Mouse (Mus musculus) heart, embryonic 11.5 days (tissue): ENCODE results near the gene Pih1d1. TPM values are rescaled to one million over a fixed set of nuclear protein-coding genes. Genes with fewer than 3 reads are reported as not detected.

Source experiments
- ATAC-seq: fragments of 200-750 bp; cut with Nextera tagmentation; replicated peaks from 2 replicates; pipeline ENCODE4 v1.8.0; 2017; ENCODE audit warnings: moderate library complexity; ENCODE audit not compliant: insufficient number of reproducible peaks, low FRiP score, low TSS enrichment
- H3K27ac ChIP-seq: fragments of 300-500 bp; sonication (generic); 2 replicates; pipeline ENCODE4 v1.5.1; 2014; ENCODE audit warnings: mild to moderate bottlenecking, low read depth, low read length
- H3K27me3 ChIP-seq: fragments of 300-500 bp; sonication (generic); 2 replicates; pipeline ENCODE4 v1.6.1; 2014; ENCODE audit warnings: mild to moderate bottlenecking, low read length, mixed read lengths; ENCODE audit not compliant: control insufficient read depth, insufficient read depth
- H3K36me3 ChIP-seq: fragments of 300-500 bp; sonication (generic); 2 replicates; pipeline ENCODE4 v1.6.1; 2014; ENCODE audit warnings: mild to moderate bottlenecking, low read length, moderate library complexity, mixed read lengths; ENCODE audit not compliant: control insufficient read depth, insufficient read depth
- H3K4me1 ChIP-seq: fragments of 300-500 bp; sonication (generic); 2 replicates; pipeline ENCODE4 v1.6.1; 2014; ENCODE audit warnings: low read length; ENCODE audit not compliant: control insufficient read depth, insufficient read depth
- H3K4me2 ChIP-seq: fragments of 300-500 bp; sonication (generic); 2 replicates; pipeline ENCODE4 v1.6.1; 2014; ENCODE audit warnings: mild to moderate bottlenecking, moderate library complexity
- H3K4me3 ChIP-seq: fragments of 300-500 bp; sonication (generic); 2 replicates; pipeline ENCODE4 v1.5.1; 2014; ENCODE audit warnings: low read depth, low read length
- H3K9ac ChIP-seq: fragments of 300-500 bp; sonication (generic); 2 replicates; pipeline ENCODE4 v1.6.1; 2014; ENCODE audit warnings: mild to moderate bottlenecking, low read depth, low read length, moderate library complexity
- H3K9me3 ChIP-seq: fragments of 300-500 bp; sonication (generic); replicated peaks from 2 replicates; pipeline ENCODE4 v1.6.1; 2016; ENCODE audit warnings: low read length; ENCODE audit not compliant: control insufficient read depth
- WGBS: fragments of 180-500 bp; shearing (Covaris S2); extraction: QIAGEN DNeasy Blood & Tissue Kit; methylation state at CpG from one replicate; pipeline ENCODE4 v1.1.7; 2014; ENCODE audit not compliant: insufficient replicate concordance; 5-methylcytosine and 5-hydroxymethylcytosine counted together
- polyA plus RNA-seq: library from polyadenylated mRNA; unstranded; fragments of >200 nt; fragmentation: Nextera tagmentation; extraction: Ambion mirVana; gene quantifications from 2 replicates; pipeline ENCODE4 v1.2.1, GENCODE M21; 2014

Pih1d1 gene
- polyA plus RNA-seq, 1 experiment from 2014 or later: 99.6 TPM

GRCm38 (mm10) chr7:45156206-45156605 lies 2.1 kb downstream of the Pih1d1 start:
- 89% methylated on average over 15 of the region's 15 CpGs for WGBS
- Histone ChIP-seq H3K4me2 (no peak overlapping the region), H3K27me3 (no peaks in the 10 kb centered on the region)

GRCm38 (mm10) chr7:45157459-45157858 lies 3.4 kb downstream of the Pih1d1 start:
- no peak overlapping the region for H3K27ac ChIP-seq
- ATAC-seq: no peak
- H3K4me1 ChIP-seq: no peaks in the 10 kb centered on the region; the same call in 1 of the 2 replicates
- H3K36me3 ChIP-seq: peaks cover 8% of the 10 kb centered on the region; the same call in 1 of the 2 replicates
- H3K4me2 ChIP-seq: no peak overlapping the region
- 86% methylated on average over 14 of the region's 14 CpGs for WGBS
- H3K9me3 ChIP-seq: no peaks in the 10 kb centered on the region; the same call in 1 of the 2 replicates
- peaks cover under 1% of the 10 kb centered on the region for H3K27me3 ChIP-seq
- no peak overlapping the region for H3K9ac ChIP-seq
- no peak overlapping the region for H3K4me3 ChIP-seq

More at GRCm38 (mm10) chr7:45156206-45156605, 2.1 kb downstream of the Pih1d1 start:
- Histone ChIP-seq H3K27ac (no peak overlapping the region), H3K9ac (no peak overlapping the region), H3K9me3 (no peaks in the 10 kb centered on the region; the same call in 1 of the 2 replicates), H3K4me1 (no peaks in the 10 kb centered on the region; the same call in 1 of the 2 replicates), H3K36me3 (peaks cover 8% of the 10 kb centered on the region; the same call in 1 of the 2 replicates), H3K4me3 (no peak overlapping the region)
- ATAC-seq: no peak

- Histone ChIP-seq H3K4me1 (no peaks in the 10 kb centered on the region; the same call in 1 of the 2 replicates), H3K4me3 (no peak overlapping the region), H3K9ac (no peak overlapping the region), H3K9me3 (no peaks in the 10 kb centered on the region; the same call in 1 of the 2 replicates), H3K36me3 (peaks cover 8% of the 10 kb centered on the region; the same call in 1 of the 2 replicates), H3K27me3 (peaks cover 16% of the 10 kb centered on the region), H3K4me2 (no peak overlapping the region), H3K27ac (no peak overlapping the region)
- 87% methylated on average over 6 of the region's 6 CpGs for WGBS
- ATAC-seq: no peak
Measured at GRCm38 (mm10) chr7:45158991-45159390, 4.9 kb downstream of the Pih1d1 start.

DNA sequence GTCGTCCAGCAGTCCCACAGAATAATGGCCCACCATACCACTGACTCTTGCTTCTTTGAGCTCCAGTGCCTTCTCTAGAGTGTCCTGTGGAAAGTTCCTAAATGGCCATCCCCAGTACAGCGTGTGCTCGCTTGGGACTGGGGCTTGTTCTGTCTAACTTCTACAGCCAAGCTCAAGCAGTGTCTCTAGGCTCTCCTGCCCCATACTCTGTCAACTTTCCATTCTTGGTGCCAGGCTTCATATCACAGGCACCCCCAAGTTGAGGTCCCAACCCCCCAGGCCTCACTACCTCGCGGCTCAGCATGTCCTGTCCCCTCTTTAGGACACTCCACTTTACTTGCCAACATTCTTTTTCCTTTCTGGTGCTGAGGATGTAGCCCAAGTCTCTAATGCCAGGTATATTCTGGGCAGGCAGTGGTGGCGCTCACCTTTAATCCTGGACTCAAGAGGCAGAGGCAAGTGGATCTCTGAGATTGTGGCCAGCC lies 6.3 kb downstream of the Pih1d1 start:
- H3K9ac ChIP-seq: no peak overlapping the region
- no peaks in the 10 kb centered on the region for H3K4me1 ChIP-seq
- 90% methylated on average over 6 of the region's 6 CpGs for WGBS

GRCm38 (mm10) chr7:45160866-45161265 lies 6.8 kb downstream of the Pih1d1 start:
- Histone ChIP-seq H3K27ac (no peak overlapping the region), H3K27me3 (peaks cover 35% of the 10 kb centered on the region), H3K9me3 (no peaks in the 10 kb centered on the region; the same call in 1 of the 2 replicates), H3K4me1 (no peaks in the 10 kb centered on the region), H3K9ac (no peak overlapping the region), H3K4me2 (no peak overlapping the region), H3K36me3 (peaks cover 8% of the 10 kb centered on the region; the same call in 1 of the 2 replicates), H3K4me3 (no peak overlapping the region)
- no peak for ATAC-seq
- WGBS: 90% methylated on average over 3 of the region's 3 CpGs

More for the DNA sequence above, 6.3 kb downstream of the Pih1d1 start:
- H3K9me3 ChIP-seq: no peaks in the 10 kb centered on the region; the same call in 1 of the 2 replicates
- H3K36me3 ChIP-seq: peaks cover 8% of the 10 kb centered on the region; the same call in 1 of the 2 replicates
- H3K4me3 ChIP-seq: no peak overlapping the region
- H3K4me2 ChIP-seq: no peak overlapping the region
- no peak for ATAC-seq
- peaks cover 30% of the 10 kb centered on the region for H3K27me3 ChIP-seq
- H3K27ac ChIP-seq: no peak overlapping the region

DNA sequence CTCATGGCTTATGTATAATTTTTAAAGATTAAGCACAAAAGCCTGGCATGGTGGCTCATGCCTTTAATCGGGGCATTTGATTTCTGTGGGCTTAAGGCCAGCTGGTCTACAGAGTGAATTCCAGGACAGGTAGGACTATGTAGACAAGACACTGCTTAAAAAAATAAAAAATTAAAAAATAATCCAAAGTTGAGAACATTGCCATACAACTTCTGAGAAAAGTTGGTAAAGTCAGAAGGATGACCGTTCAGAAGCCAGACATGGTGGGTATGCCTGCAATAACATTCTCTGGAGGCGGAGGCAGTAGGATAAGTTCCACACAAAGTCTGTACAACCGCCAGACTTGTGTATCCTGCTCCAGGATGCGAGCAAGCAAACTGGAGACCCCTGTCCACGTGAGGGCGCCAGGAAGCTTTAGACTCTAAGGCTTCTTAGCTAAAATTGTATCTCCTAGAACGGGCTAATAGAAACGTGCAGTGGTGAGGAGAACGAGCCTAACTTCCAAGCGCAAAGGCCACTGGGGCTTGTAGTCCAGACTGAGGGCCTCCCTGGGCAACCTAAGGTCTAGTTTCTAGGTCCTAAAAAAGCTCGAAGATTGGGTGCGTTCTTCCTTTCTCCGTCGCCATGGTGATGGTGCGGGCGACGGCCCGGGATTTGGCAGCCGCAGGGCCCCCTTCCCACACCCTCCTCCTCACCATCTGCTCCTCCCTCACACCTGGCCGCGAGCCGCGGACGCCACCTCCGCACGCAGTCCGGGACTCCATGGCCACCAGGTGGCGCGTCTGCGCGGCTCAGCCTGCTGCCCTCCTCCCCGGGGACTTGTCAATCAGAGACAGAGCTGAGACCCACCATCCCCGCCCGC lies 7.7 kb downstream of the Pih1d1 start:
- peak overlapping the region; percentile 66 for H3K4me2 ChIP-seq
- peaks cover 8% of the 10 kb centered on the region; the same call in 1 of the 2 replicates for H3K36me3 ChIP-seq
- peaks cover 45% of the 10 kb centered on the region for H3K27me3 ChIP-seq
- H3K4me3 ChIP-seq: peak overlapping the region; percentile 32
- H3K9ac ChIP-seq: peak overlapping the region; percentile 50; the same call in 1 of the 2 replicates
- no peak overlapping the region for H3K27ac ChIP-seq
- no peaks in the 10 kb centered on the region; the same call in 1 of the 2 replicates for H3K9me3 ChIP-seq
- no peaks in the 10 kb centered on the region for H3K4me1 ChIP-seq
- peak; percentile 58 for ATAC-seq
- 4% methylated on average over 35 of the region's 35 CpGs for WGBS

DNA sequence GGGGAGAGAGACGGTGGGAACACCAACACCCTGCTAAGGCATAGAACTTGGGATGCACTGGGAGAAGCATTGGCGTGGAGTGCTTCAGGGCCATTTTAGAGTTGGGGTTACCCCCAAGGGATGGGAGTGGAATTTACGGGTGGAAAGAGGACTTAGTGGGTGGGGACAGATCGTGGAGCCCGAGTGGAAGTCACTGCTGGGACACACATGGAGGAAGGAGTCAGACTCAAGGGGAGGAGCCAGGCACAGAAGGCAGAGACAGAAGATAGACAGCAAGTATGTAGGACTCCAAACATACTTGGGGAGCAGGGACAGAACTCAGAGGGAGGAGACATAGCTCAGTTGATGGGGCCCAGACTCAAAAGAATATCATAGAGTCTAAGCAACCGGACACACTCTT lies 8.4 kb downstream of the Pih1d1 start:
- H3K4me2 ChIP-seq: peak overlapping the region; percentile 66
- no peak overlapping the region for H3K9ac ChIP-seq
- no peaks in the 10 kb centered on the region; the same call in 1 of the 2 replicates for H3K9me3 ChIP-seq
- no peak for ATAC-seq
- no peak overlapping the region for H3K27ac ChIP-seq
- H3K4me3 ChIP-seq: peak overlapping the region; percentile 32
- H3K4me1 ChIP-seq: no peaks in the 10 kb centered on the region
- H3K36me3 ChIP-seq: peaks cover 8% of the 10 kb centered on the region; the same call in 1 of the 2 replicates
- WGBS: 26% methylated on average over 6 of the region's 6 CpGs
- peaks cover 52% of the 10 kb centered on the region for H3K27me3 ChIP-seq

DNA sequence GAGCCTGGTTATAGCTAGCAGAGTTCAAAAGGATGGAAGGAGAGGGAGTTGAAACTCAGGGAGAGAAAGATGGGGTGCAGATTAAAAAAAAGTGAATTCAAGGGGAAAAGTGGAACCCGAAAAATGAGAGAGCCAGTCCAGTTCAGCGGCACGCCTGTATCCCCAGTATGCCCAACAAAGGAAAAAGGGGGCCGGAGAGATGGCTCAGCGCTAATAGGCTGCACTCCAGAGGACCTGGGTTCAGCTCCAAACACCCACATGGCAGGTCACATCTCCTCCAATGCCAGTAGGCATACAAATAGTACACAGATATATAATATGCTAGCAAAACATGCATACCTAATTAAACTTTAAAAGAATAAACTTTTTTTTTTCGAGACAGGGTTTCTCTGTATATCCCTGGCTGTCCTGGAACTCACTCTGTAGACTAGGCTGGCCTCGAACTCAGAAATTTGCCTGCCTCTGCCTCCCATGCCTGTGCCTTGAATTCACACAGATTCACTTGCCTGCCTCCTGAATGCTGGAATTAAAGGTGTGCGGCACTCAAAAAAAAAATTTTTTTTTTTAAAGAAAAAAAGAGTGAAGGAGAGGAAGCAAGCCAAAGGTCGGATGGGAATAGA lies 9.0 kb downstream of the Pih1d1 start:
- Histone ChIP-seq H3K9ac (no peak overlapping the region), H3K4me2 (no peak overlapping the region), H3K36me3 (peaks cover 8% of the 10 kb centered on the region; the same call in 1 of the 2 replicates), H3K27me3 (peaks cover 57% of the 10 kb centered on the region), H3K27ac (no peak overlapping the region), H3K4me3 (no peak overlapping the region), H3K9me3 (no peaks in the 10 kb centered on the region; the same call in 1 of the 2 replicates), H3K4me1 (0 out of 2 replicates have a peak, but pooled peaks cover 5% of the 10 kb centered on the region)
- ATAC-seq: no peak
- 66% methylated on average over 9 of the region's 9 CpGs for WGBS
